Mouse (Mus musculus) neural tube, embryonic 14.5 days (tissue): ENCODE data around the gene Ncmap. TPM values are rescaled to one million over a fixed set of nuclear protein-coding genes. Genes with fewer than 3 reads are reported as not detected.
A peak's percentile ranks its signal among the peaks of the same experiment; 100 is the strongest.

Experiments
- microRNA counts: library from miRNA; unstranded; fragments of <30 nt; microRNA quantifications from one replicate; lab custom pipeline; 2016
- microRNA-seq: library from miRNA; unstranded; fragments of <30 nt; microRNA quantifications from one replicate; pipeline ENCODE4, GENCODE M21; 2016
- polyA plus RNA-seq: library from polyadenylated mRNA; unstranded; fragments of >200 nt; fragmentation: Nextera tagmentation; extraction: Ambion mirVana; gene quantifications from 2 replicates; pipeline ENCODE4 v1.2.1, GENCODE M21; 2014

Gene Ncmap
- polyA plus RNA-seq, 1 experiment from 2014 or later, result 0.92 TPM

MicroRNAs encoded within 50 kb of the gene (microRNA counts, 519-probe panel; counts per million panel counts)
- microRNA mmu-miR-700 (lab: Ali Mortazavi, UCI), result not detected

Small RNA genes lying within 50 kb of the gene (microRNA-seq; reads per million reads assigned to microRNA genes)
- 182 reads per million, percentile 54 among the genes with 10 or more reads in this experiment for gene Mir700

Other genes starting within 250 kb of the Ncmap start
- gene Clic4, start 125.4 kb downstream of the Ncmap start, polyA plus RNA-seq, result 27.5 and 48.5 TPM in 2 replicates
- gene Srrm1, start 44.9 kb downstream of the Ncmap start, polyA plus RNA-seq, result 157 and 183 TPM in 2 replicates
- 38.0 and 56.9 TPM in 2 replicates for gene Rcan3, start 35.6 kb upstream of the Ncmap start, polyA plus RNA-seq
- gene Stpg1, start 96.6 kb upstream of the Ncmap start, polyA plus RNA-seq, result 0.40 and 0.46 TPM in 2 replicates
- 4.8 and 14.9 TPM in 2 replicates for gene Nipal3, start 96.8 kb upstream of the Ncmap start, polyA plus RNA-seq
- 0.99 and 1.0 TPM in 2 replicates for gene Grhl3, start 175.4 kb upstream of the Ncmap start, polyA plus RNA-seq